Mouse (Mus musculus) adrenal gland, adult (tissue): ENCODE data around the gene Allc.
A peak's percentile ranks its signal among the peaks of the same experiment; 100 is the strongest.

Experiments used
- DNase-seq, 2 experiments: peaks; one replicate each; pipeline ENCODE4 v3.0.0; 2022 to 2023; ENCODE audit warnings: low spot score in 1 of 2; ENCODE audit not compliant: inconsistent age in 2 of 2

Gene Allc

GRCm38 (mm10) chr12:28584036-28584435, 1.7 kb upstream of the Allc start:
- DNase-seq = no peak

- peak in 1 of 2 experiments; percentile 50 for DNase-seq
These were observed 3.2 kb downstream of the Allc start for GRCm38 (mm10) chr12:28579132-28579531.

GRCm38 (mm10) chr12:28578147-28578546, 4.2 kb downstream of the Allc start:
- DNase-seq = no peak

GRCm38 (mm10) chr12:28575366-28576070, 6.8 kb downstream of the Allc start:
- no peak for DNase-seq

- no peak for DNase-seq
These were observed 10.1 kb downstream of the Allc start for GRCm38 (mm10) chr12:28572241-28572640.

- no peak for DNase-seq
These were observed 30.0 kb downstream of the Allc start, which contains the start of gene Dcdc2c for GRCm38 (mm10) chr12:28552299-28552698. Gene Dcdc2c (minus strand): TSS chr12:28552399.

- no peak for DNase-seq
These were observed 30.5 kb downstream of the Allc start for GRCm38 (mm10) chr12:28551775-28552174.

GRCm38 (mm10) chr12:28548887-28549286, 33.4 kb downstream of the Allc start:
- no peak for DNase-seq

GRCm38 (mm10) chr12:28514264-28514775, 68.0 kb downstream of the Allc start:
- DNase-seq = no peak

GRCm38 (mm10) chr12:28509699-28510280, 72.5 kb downstream of the Allc start:
- DNase-seq = no peak
